Mouse (Mus musculus) heart, adult 2 months (tissue): ENCODE results near the gene Serpinb1a. TPM values are rescaled to one million over a fixed set of nuclear protein-coding genes. Genes with fewer than 3 reads are reported as not detected.

Experiments used
- DNase-seq, 2 experiments: peaks; one replicate each; pipeline ENCODE4 v3.0.0; 2021
- H3K27ac ChIP-seq: fragments of 200-600 bp; 2 replicates; pipeline ENCODE4 v1.8.1; 2022
- H3K27me3 ChIP-seq: fragments of 200-500 bp; 2 replicates; pipeline ENCODE4 v1.6.1; 2012; ENCODE audit warnings: mild to moderate bottlenecking, low read length, inconsistent platforms, mixed read lengths; ENCODE audit not compliant: control insufficient read depth, insufficient read depth
- H3K36me3 ChIP-seq: fragments of 200-500 bp; 2 replicates; pipeline ENCODE4 v1.6.1; 2012; ENCODE audit warnings: low read length, inconsistent platforms; ENCODE audit not compliant: control insufficient read depth, insufficient read depth
- H3K4me1 ChIP-seq: fragments of 200-500 bp; 2 replicates; pipeline ENCODE4 v1.6.1; 2011; ENCODE audit warnings: low read length; ENCODE audit not compliant: control insufficient read depth, insufficient read depth
- H3K4me3 ChIP-seq: fragments of 200-600 bp; 2 replicates; pipeline ENCODE4 v1.8.1; 2022
- H3K79me2 ChIP-seq: fragments of 200-500 bp; replicated peaks from 2 replicates; pipeline ENCODE4 v1.6.1; 2012; ENCODE audit warnings: mild to moderate bottlenecking, inconsistent platforms, low read length, moderate library complexity, mixed read lengths; ENCODE audit not compliant: control insufficient read depth, insufficient read depth
- H3K9ac ChIP-seq: fragments of 200-500 bp; 2 replicates; pipeline ENCODE4 v1.6.1; 2012; ENCODE audit warnings: low read depth, mild to moderate bottlenecking, control low read depth, inconsistent platforms, low read length, mixed read lengths
- CTCF ChIP-seq: fragments of 200-600 bp; IDR thresholded peaks from 2 replicates; pipeline ENCODE4 v1.8.1; 2022; ENCODE audit warnings: antibody characterized with exemption, mild to moderate bottlenecking, moderate library complexity
- EP300 ChIP-seq: fragments of 200-500 bp; IDR thresholded peaks from 2 replicates; pipeline ENCODE4 v1.6.1; 2011; ENCODE audit warnings: low read depth, low read length, control low read depth; ENCODE audit not compliant: insufficient read depth
- POLR2A ChIP-seq: fragments of 200-500 bp; IDR thresholded peaks from 2 replicates; pipeline ENCODE4 v1.6.1; 2011; ENCODE audit warnings: mild to moderate bottlenecking, low read depth, low read length, control low read depth; ENCODE audit not compliant: insufficient read depth
- WGBS: fragments of 180-500 bp; shearing (Covaris S2); methylation state at CpG from one replicate; pipeline ENCODE4 v1.1.7; 2018; 5-methylcytosine and 5-hydroxymethylcytosine counted together
- intact Hi-C: fragments of 180-260 bp; cut with DNase I; formaldehyde crosslinking; loops from one replicate; pipeline ENCODE4 v1.15.1; 2025
- polyA plus RNA-seq: library from polyadenylated mRNA; depleted of rRNA; stranded (reverse); fragments of >200 nt; gene quantifications from 2 replicates; pipeline ENCODE4 v1.2.3, GENCODE M21; 2012
- total RNA-seq, 2 experiments: library from RNA; stranded (reverse); gene quantifications; 2 replicates each; pipeline ENCODE4 v1.2.3; 2021

Gene Serpinb1a
- total and polyA plus RNA-seq, 3 experiments, result 2.8 to 5.7 (median 4.4) TPM

- H3K36me3 ChIP-seq, result 0 out of 2 replicates have a peak, but pooled peaks cover 2% of the 10 kb centered on the region
- H3K79me2 ChIP-seq, result no peaks in the 10 kb centered on the region
- H3K27ac ChIP-seq, result no peak overlapping the region
- 71% methylated on average over 3 of the region's 3 CpGs for WGBS
- H3K4me1 ChIP-seq, result no peaks in the 10 kb centered on the region
- TF ChIP-seq CTCF, result peak; percentile 46
- no peak for TF ChIP-seq EP300
- TF ChIP-seq POLR2A, result no peak
- DNase-seq, result no peak
- no peak overlapping the region for H3K9ac ChIP-seq
- intact Hi-C loops, result no loop called here
- H3K27me3 ChIP-seq, result no peaks in the 10 kb centered on the region
- H3K4me3 ChIP-seq, result no peak overlapping the region
These were observed 23.7 kb downstream of the Serpinb1a start for GRCm38 (mm10) chr13:32827111-32827822.

- TF ChIP-seq EP300 (no peak), CTCF (no peak), POLR2A (no peak)
- 92% methylated on average over 8 of the region's 8 CpGs for WGBS
- intact Hi-C loops, result no loop called here
- Histone ChIP-seq H3K9ac (no peak overlapping the region), H3K79me2 (no peaks in the 10 kb centered on the region), H3K27me3 (no peaks in the 10 kb centered on the region), H3K4me1 (no peaks in the 10 kb centered on the region), H3K4me3 (no peak overlapping the region), H3K36me3 (no peaks in the 10 kb centered on the region), H3K27ac (no peak overlapping the region)
- no peak for DNase-seq
These were observed 25.4 kb downstream of the Serpinb1a start for GRCm38 (mm10) chr13:32825546-32825945.

GRCm38 (mm10) chr13:32824377-32825330 is 26.3 kb downstream of the Serpinb1a start:
- no peaks in the 10 kb centered on the region for H3K4me1 ChIP-seq
- H3K79me2 ChIP-seq, result no peaks in the 10 kb centered on the region
- H3K9ac ChIP-seq, result no peak overlapping the region
- no peak overlapping the region for H3K4me3 ChIP-seq
- WGBS, result 79% methylated on average over 6 of the region's 6 CpGs
- TF ChIP-seq EP300 (no peak), POLR2A (no peak), CTCF (no peak)
- no peak overlapping the region for H3K27ac ChIP-seq
- intact Hi-C loops, result no loop called here
- DNase-seq, result no peak
- H3K27me3 ChIP-seq, result no peaks in the 10 kb centered on the region
- H3K36me3 ChIP-seq, result no peaks in the 10 kb centered on the region

- Histone ChIP-seq H3K27ac (no peak overlapping the region), H3K36me3 (no peaks in the 10 kb centered on the region), H3K27me3 (no peaks in the 10 kb centered on the region), H3K4me3 (no peak overlapping the region), H3K79me2 (no peaks in the 10 kb centered on the region), H3K9ac (no peak overlapping the region), H3K4me1 (no peaks in the 10 kb centered on the region)
- intact Hi-C loops, result no loop called here
- WGBS, result 71% methylated on average over 6 of the region's 6 CpGs
- DNase-seq, result no peak
- no peak for TF ChIP-seq EP300
- no peak for TF ChIP-seq POLR2A
- no peak for TF ChIP-seq CTCF
These were observed 27.9 kb downstream of the Serpinb1a start for GRCm38 (mm10) chr13:32823126-32823525.

- intact Hi-C loops, result no loop called here
- no peak overlapping the region for H3K27ac ChIP-seq
- TF ChIP-seq EP300 (no peak), POLR2A (no peak), CTCF (no peak)
- WGBS, result 99% methylated on average over 4 of the region's 4 CpGs
- H3K4me1 ChIP-seq, result no peaks in the 10 kb centered on the region
- no peaks in the 10 kb centered on the region for H3K27me3 ChIP-seq
- no peaks in the 10 kb centered on the region for H3K79me2 ChIP-seq
- H3K36me3 ChIP-seq, result no peaks in the 10 kb centered on the region; the same call in 1 of the 2 replicates
- H3K4me3 ChIP-seq, result no peak overlapping the region
- no peak for DNase-seq
- H3K9ac ChIP-seq, result no peak overlapping the region
These were observed 29.3 kb downstream of the Serpinb1a start for GRCm38 (mm10) chr13:32821671-32822070.
